Mouse (Mus musculus) heart, postnatal 0 days (tissue): ENCODE measurements around the gene Nle1.

Source experiments
- CTCF ChIP-seq: IDR thresholded peaks from 2 replicates; pipeline ENCODE4 v1.5.1; 2016; ENCODE audit warnings: antibody characterized with exemption, control low read depth, low read depth
- EP300 ChIP-seq: IDR thresholded peaks from 2 replicates; pipeline ENCODE4 v1.6.1; 2016; ENCODE audit warnings: antibody characterized with exemption, low read depth

- TF ChIP-seq CTCF (no peak), EP300 (no peak)
Observed at GRCm38 (mm10) chr11:82889524-82890341, 18.5 kb downstream of the Nle1 start.
